Mouse (Mus musculus) liver, embryonic 16.5 days (tissue): Measurements from ENCODE around the gene Tmem185b. TPM values are rescaled to one million over a fixed set of nuclear protein-coding genes. Genes with fewer than 3 reads are reported as not detected.

Experiments
- ATAC-seq: fragments of 200-750 bp; cut with Nextera tagmentation; 2 replicates; pipeline ENCODE4 v1.8.0; 2017; ENCODE audit warnings: low read depth, mild to moderate bottlenecking, moderate number of reproducible peaks, moderate library complexity
- H3K27ac ChIP-seq: fragments of 300-500 bp; sonication (generic); 2 replicates; pipeline ENCODE4 v1.5.1; 2014; ENCODE audit warnings: mild to moderate bottlenecking, low read length
- H3K27me3 ChIP-seq: fragments of 300-500 bp; sonication (generic); 2 replicates; pipeline ENCODE4 v1.6.1; 2014; ENCODE audit warnings: low read depth, low read length, mixed read lengths; ENCODE audit not compliant: control insufficient read depth, insufficient read depth
- H3K36me3 ChIP-seq: fragments of 300-500 bp; sonication (generic); 2 replicates; pipeline ENCODE4 v1.6.1; 2014; ENCODE audit warnings: mild to moderate bottlenecking; ENCODE audit not compliant: control insufficient read depth, insufficient read depth
- H3K4me1 ChIP-seq: fragments of 300-500 bp; sonication (generic); 2 replicates; pipeline ENCODE4 v1.6.1; 2014; ENCODE audit warnings: low read depth, low read length, mixed read lengths; ENCODE audit not compliant: control insufficient read depth
- H3K4me2 ChIP-seq: fragments of 300-500 bp; sonication (generic); 2 replicates; pipeline ENCODE4 v1.6.1; 2014; ENCODE audit warnings: low read depth, low read length, mixed read lengths
- H3K4me3 ChIP-seq: fragments of 300-500 bp; sonication (generic); 2 replicates; pipeline ENCODE4 v1.5.1; 2014; ENCODE audit warnings: low read depth, mild to moderate bottlenecking, low read length
- H3K9ac ChIP-seq: fragments of 300-500 bp; sonication (generic); 2 replicates; pipeline ENCODE4 v1.6.1; 2014; ENCODE audit warnings: low read depth, low read length
- H3K9me3 ChIP-seq: fragments of 300-500 bp; sonication (generic); replicated peaks from 2 replicates; pipeline ENCODE4 v1.6.1; 2016; ENCODE audit warnings: low read length; ENCODE audit not compliant: control insufficient read depth
- WGBS: fragments of 180-500 bp; shearing (Covaris S2); extraction: QIAGEN DNeasy Blood & Tissue Kit; methylation state at CpG from one replicate; pipeline ENCODE4 v1.1.7; 2014; ENCODE audit not compliant: insufficient replicate concordance; 5-methylcytosine and 5-hydroxymethylcytosine counted together
- polyA plus RNA-seq: library from polyadenylated mRNA; unstranded; fragments of >200 nt; fragmentation: Nextera tagmentation; extraction: Ambion mirVana; gene quantifications from 2 replicates; pipeline ENCODE4 v1.2.1, GENCODE M21; 2015

The Tmem185b gene
- polyA plus RNA-seq = 7.3 and 7.6 TPM in 2 replicates

DNA sequence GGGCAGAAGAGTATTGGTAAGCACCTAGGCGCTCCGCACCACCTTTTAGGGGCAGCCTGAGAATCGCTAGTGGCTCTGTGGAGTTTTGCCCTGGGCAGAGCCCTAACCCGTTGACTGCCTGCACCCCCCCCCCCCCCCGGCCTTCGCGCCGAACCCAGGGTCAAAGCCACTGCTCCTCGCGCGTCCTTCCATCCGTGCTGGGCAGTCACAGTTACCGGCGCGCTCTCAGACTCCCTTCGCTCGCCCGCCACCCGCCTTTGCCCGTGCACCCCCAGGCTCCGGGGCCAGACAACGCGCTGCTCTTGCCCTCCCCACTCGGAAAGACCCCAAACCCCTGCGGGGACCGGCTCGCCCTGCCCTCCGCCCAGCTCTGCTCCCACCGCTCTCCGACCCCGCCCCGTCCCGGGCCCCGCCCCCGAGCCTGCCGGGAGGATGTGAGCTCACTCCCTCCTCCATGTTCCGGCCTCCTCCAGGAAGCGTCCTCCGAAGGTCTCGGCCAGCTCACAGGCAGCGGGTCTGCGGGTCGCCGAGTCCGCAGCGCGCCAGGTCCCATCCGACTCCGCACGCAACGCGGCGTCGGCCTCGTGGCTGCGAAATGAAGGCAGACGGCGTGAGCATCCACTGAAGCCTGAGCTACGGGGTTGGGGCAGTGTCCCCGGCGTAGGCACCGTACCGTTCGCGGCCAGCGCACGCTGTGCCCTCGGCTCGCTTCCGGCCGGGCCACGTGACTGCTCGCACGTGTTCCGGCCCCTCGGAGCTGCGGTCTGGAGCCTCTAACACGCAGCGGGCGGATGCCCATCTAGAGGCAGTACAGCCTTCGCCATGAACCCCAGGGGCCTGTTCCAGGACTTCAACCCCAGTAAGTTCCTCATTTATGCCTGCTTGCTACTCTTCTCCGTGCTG is at the start of gene Tmem185b:
Tmem185b (plus strand) TSS at position 472 of the 903 bp plus-strand sequence.
- 1% methylated on average over 72 of the region's 82 CpGs for WGBS
- Histone ChIP-seq H3K9me3 (0 out of 2 replicates have a peak, but pooled peaks cover 2% of the 10 kb centered on the region), H3K4me2 (peak within 1 kb of the TSS; percentile 85), H3K36me3 (peaks cover 20% of the 10 kb centered on the region; the same call in 1 of the 2 replicates), H3K4me3 (peak within 1 kb of the TSS; percentile 72), H3K4me1 (peaks cover 20% of the 10 kb centered on the region), H3K27ac (peak within 1 kb of the TSS; percentile 81), H3K27me3 (no peaks in the 10 kb centered on the region), H3K9ac (peak within 1 kb of the TSS; percentile 71)
- ATAC-seq = peak; percentile 90

DNA sequence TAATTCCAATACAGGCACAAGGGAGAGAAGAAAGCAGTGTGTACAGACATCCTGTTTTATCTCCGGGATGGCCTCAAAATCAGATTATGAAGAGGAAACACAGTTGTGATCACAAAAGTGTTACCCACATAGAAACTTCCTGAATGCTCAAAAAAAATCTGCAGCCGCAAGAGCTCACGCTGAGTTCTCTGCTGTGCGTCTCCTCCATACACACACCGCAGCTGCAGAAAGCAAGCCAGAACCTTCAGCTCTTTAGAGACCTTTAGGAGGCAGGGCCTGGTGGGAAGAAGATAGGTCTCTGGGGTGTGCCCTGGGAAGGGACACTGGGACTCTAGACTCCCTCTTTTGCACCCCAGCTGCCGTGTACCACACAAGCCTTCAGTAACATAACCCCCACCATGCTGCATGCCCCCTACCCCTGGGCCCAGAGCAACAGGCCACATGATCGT is 49.0 kb upstream of the Tmem185b start:
- Histone ChIP-seq H3K36me3 (peaks cover 5% of the 10 kb centered on the region), H3K4me1 (peaks cover 11% of the 10 kb centered on the region), H3K9ac (no peak overlapping the region), H3K4me2 (no peak overlapping the region), H3K27me3 (no peaks in the 10 kb centered on the region), H3K27ac (no peak overlapping the region), H3K9me3 (no peaks in the 10 kb centered on the region), H3K4me3 (no peak overlapping the region)
- WGBS = 22% methylated on average over 7 of the region's 7 CpGs
- ATAC-seq = no peak

GRCm38 (mm10) chr1:119479641-119480040 is 46.3 kb upstream of the Tmem185b start:
- no peaks in the 10 kb centered on the region for H3K9me3 ChIP-seq
- WGBS = 27% methylated on average over 4 of the region's 4 CpGs

DNA sequence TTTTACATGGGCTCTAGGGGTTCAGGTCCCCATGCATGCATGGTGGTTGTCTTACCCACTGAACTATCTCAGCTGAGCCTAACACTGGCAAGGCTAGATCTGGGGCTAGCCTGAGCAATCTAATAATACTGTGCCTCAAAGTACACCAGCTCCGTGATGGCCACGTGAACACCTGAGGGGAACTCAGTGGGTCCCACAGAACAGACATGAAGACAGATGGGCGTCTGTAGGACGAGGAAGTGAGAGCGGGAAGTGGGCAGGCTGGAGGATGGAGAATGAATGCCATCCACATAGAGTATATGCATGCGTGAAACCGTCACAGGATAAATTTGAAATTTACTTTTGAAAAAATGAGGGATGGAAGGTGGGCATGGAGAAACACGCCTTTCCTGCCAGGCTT is 45.3 kb upstream of the Tmem185b start:
- Histone ChIP-seq H3K4me3 (no peak overlapping the region), H3K9ac (no peak overlapping the region), H3K4me1 (no peaks in the 10 kb centered on the region; the same call in 1 of the 2 replicates), H3K27me3 (no peaks in the 10 kb centered on the region), H3K36me3 (peaks cover 8% of the 10 kb centered on the region), H3K4me2 (no peak overlapping the region), H3K9me3 (no peaks in the 10 kb centered on the region), H3K27ac (no peak overlapping the region)
- WGBS = 66% methylated on average over 8 of the region's 8 CpGs
- ATAC-seq = no peak

More at GRCm38 (mm10) chr1:119479641-119480040, 46.3 kb upstream of the Tmem185b start:
- Histone ChIP-seq H3K27ac (no peak overlapping the region), H3K4me1 (no peaks in the 10 kb centered on the region; the same call in 1 of the 2 replicates), H3K27me3 (no peaks in the 10 kb centered on the region), H3K4me3 (no peak overlapping the region), H3K9ac (no peak overlapping the region), H3K36me3 (peaks cover 8% of the 10 kb centered on the region), H3K4me2 (no peak overlapping the region)
- no peak for ATAC-seq

- Histone ChIP-seq H3K4me2 (no peak overlapping the region), H3K4me3 (no peak overlapping the region), H3K4me1 (no peaks in the 10 kb centered on the region; the same call in none of the 2 replicates), H3K9ac (no peak overlapping the region), H3K27me3 (no peaks in the 10 kb centered on the region), H3K27ac (no peak overlapping the region), H3K36me3 (peaks cover 8% of the 10 kb centered on the region), H3K9me3 (no peaks in the 10 kb centered on the region)
- 66% methylated on average over 7 of the region's 7 CpGs for WGBS
- no peak for ATAC-seq
Measured at GRCm38 (mm10) chr1:119481205-119481932, 44.6 kb upstream of the Tmem185b start.

GRCm38 (mm10) chr1:119482891-119483290 is 43.1 kb upstream of the Tmem185b start:
- H3K4me3 ChIP-seq = no peak overlapping the region
- H3K4me2 ChIP-seq = no peak overlapping the region
- H3K9me3 ChIP-seq = no peaks in the 10 kb centered on the region
- H3K9ac ChIP-seq = no peak overlapping the region
- 46% methylated on average over 3 of the region's 3 CpGs for WGBS
- H3K4me1 ChIP-seq = peaks cover 2% of the 10 kb centered on the region
- no peaks in the 10 kb centered on the region for H3K27me3 ChIP-seq
- H3K36me3 ChIP-seq = peaks cover 8% of the 10 kb centered on the region
- ATAC-seq = no peak
- H3K27ac ChIP-seq = no peak overlapping the region

GRCm38 (mm10) chr1:119484457-119484856 is 41.5 kb upstream of the Tmem185b start:
- no peaks in the 10 kb centered on the region for H3K9me3 ChIP-seq
- H3K4me3 ChIP-seq = no peak overlapping the region
- peak; percentile 41; the same call in 1 of the 2 replicates for ATAC-seq
- H3K27me3 ChIP-seq = no peaks in the 10 kb centered on the region
- H3K27ac ChIP-seq = no peak overlapping the region
- no peak overlapping the region for H3K4me2 ChIP-seq
- no peak overlapping the region for H3K9ac ChIP-seq
- WGBS = 55% methylated on average over 3 of the region's 3 CpGs
- peaks cover 8% of the 10 kb centered on the region for H3K36me3 ChIP-seq
- H3K4me1 ChIP-seq = peaks cover 2% of the 10 kb centered on the region

DNA sequence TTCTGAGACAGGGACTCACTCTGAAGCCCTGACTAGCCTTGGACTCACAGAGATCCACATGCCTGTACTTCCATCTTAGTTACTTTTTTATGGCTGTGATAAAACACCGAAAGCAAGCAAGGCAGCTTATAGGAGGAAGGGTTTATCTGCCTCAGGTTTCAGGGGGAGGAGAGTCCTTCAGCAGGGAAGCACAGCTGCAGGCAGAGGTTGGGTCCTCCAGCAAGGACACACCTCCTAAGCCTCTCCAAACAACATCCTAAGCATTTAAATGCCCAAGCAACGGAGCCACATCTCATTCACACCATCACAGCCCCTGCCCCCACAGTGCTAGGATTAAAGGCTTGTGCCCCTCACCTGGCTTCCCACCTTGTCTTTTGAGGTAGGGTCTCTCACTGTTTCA is 40.1 kb upstream of the Tmem185b start:
- H3K9me3 ChIP-seq = no peaks in the 10 kb centered on the region
- no peak overlapping the region for H3K4me3 ChIP-seq
- peaks cover 2% of the 10 kb centered on the region for H3K4me1 ChIP-seq
- H3K36me3 ChIP-seq = peaks cover 6% of the 10 kb centered on the region
- H3K27me3 ChIP-seq = no peaks in the 10 kb centered on the region
- no peak overlapping the region for H3K4me2 ChIP-seq
- no peak overlapping the region for H3K27ac ChIP-seq
- WGBS = 28% methylated on average over 2 of the region's 2 CpGs
- no peak overlapping the region for H3K9ac ChIP-seq
- ATAC-seq = no peak
